Mouse (Mus musculus) cortical plate, adult 2 months (tissue): ENCODE measurements around the gene Ift122.

Experiments
- CTCF ChIP-seq: fragments of 200-500 bp; IDR thresholded peaks from 2 replicates; pipeline ENCODE4 v1.5.1; 2011; ENCODE audit warnings: mild to moderate bottlenecking, control low read depth, low read length; ENCODE audit not compliant: insufficient read depth; ENCODE audit errors: extremely low read depth
- POLR2A ChIP-seq: fragments of 200-500 bp; IDR thresholded peaks from 2 replicates; pipeline ENCODE4 v1.6.1; 2011; ENCODE audit warnings: mild to moderate bottlenecking, low read length, control low read depth; ENCODE audit not compliant: insufficient read depth; ENCODE audit errors: extremely low read depth

DNA sequence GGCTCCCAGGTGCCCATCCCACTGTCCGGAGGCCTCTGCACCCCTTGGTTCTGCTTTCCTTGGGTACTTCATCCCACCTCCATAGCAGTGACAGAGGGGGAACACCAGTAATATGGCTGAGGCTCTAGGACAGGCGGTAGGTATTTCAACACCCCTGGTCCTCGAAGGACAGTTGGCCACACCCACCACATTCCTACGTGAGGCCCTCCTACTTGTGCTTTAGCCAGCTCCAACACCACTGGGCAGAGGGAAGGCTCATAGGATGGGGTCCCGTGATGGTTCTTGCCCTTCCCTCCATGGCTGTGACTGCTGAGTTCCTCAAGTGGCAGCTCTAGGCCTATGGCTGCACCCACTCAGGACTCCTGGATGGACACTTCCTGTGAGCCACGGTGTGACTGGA lies 71.6 kb downstream of the Ift122 start:
- no peak for TF ChIP-seq POLR2A
- no peak for TF ChIP-seq CTCF
